9 mouse cellular contexts compared by ENCODE assay signal in the genomic region with DNA sequence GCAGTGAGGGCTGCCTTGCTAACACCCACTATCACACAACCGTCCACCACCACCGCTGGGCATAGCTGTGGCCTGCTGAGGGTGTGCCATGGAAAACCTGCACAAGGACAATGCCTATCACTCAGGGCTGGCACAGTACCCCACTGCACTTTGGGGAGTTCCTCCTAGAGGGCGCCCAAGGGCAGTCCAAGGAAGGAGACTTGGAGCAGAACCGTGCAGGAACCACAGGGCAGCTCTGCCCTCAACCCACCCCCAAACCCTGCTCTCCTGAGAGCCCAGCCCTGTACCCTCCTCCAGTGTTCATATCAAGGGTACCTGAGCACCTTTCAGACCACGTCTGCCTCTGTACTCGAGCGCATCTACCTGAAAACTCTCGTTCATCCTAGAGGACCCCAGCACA. TPM values are rescaled to one million over a fixed set of nuclear protein-coding genes. Genes with fewer than 3 reads are reported as not detected.
A peak's percentile ranks its signal among the peaks of the same experiment; 100 is the strongest.
DNase-seq lines count a peak whose midpoint lies in the region; ATAC-seq and TF ChIP-seq lines count a peak whose summit lies in the region.
"Had no signal": no experiment of that assay in that cellular context is flagged by ENCODE, and none has a peak within 500 bp of the region (broad histone marks: within the 10 kb centered on the region; RNA-seq: fewer than 3 reads in every experiment).

No protein-coding gene starts in this region.

- H3K9ac ChIP-seq in forebrain, embryonic 15.5 days (replicated peaks) = no peak overlapping the region
- no peak overlapping the region for H3K9ac ChIP-seq in heart, adult 2 months (ENCODE audit: low read depth, low read length)
- H3K9ac ChIP-seq in liver, postnatal 0 days (replicated peaks) = no peak overlapping the region
- H3K9ac ChIP-seq: heart, embryonic 15.5 days had no signal

- no peaks in the 10 kb centered on the region for H3K27me3 ChIP-seq in forebrain, embryonic 10.5 days (ENCODE audit: poor library complexity, severe bottlenecking)
- no peaks in the 10 kb centered on the region for H3K27me3 ChIP-seq in forebrain, embryonic 15.5 days
- H3K27me3 ChIP-seq in heart, adult 2 months (ENCODE audit: control insufficient read depth, insufficient read depth, low read length) = no peaks in the 10 kb centered on the region
- no peaks in the 10 kb centered on the region for H3K27me3 ChIP-seq in liver, postnatal 0 days (ENCODE audit: insufficient read depth, low read length)
- H3K27me3 ChIP-seq: heart, embryonic 15.5 days had no signal

- no peaks in the 10 kb centered on the region for H3K4me1 ChIP-seq in forebrain, embryonic 10.5 days
- H3K4me1 ChIP-seq in forebrain, embryonic 15.5 days = no peaks in the 10 kb centered on the region
- H3K4me1 ChIP-seq in heart, adult 2 months (ENCODE audit: control insufficient read depth, insufficient read depth, low read length) = no peaks in the 10 kb centered on the region
- no peaks in the 10 kb centered on the region for H3K4me1 ChIP-seq in liver, postnatal 0 days (ENCODE audit: insufficient read depth)
- H3K4me1 ChIP-seq: heart, embryonic 15.5 days had no signal

- peak; percentile 59 for TF ChIP-seq CTCF in heart, adult 2 months (IDR thresholded peaks at IDR 0.05)
- peak; percentile 65 for TF ChIP-seq CTCF in liver, postnatal 0 days (IDR thresholded peaks at IDR 0.05; ENCODE audit: low read depth)

- no peaks in the 10 kb centered on the region for H3K79me2 ChIP-seq in heart, adult 2 months (replicated peaks; ENCODE audit: control insufficient read depth, insufficient read depth, low read length)

- H3K9me3 ChIP-seq in forebrain, embryonic 10.5 days = no peaks in the 10 kb centered on the region
- H3K9me3 ChIP-seq in forebrain, embryonic 15.5 days = no peaks in the 10 kb centered on the region
- H3K9me3 ChIP-seq in liver, postnatal 0 days (ENCODE audit: low read length) = no peaks in the 10 kb centered on the region
- H3K9me3 ChIP-seq: heart, embryonic 15.5 days had no signal

- H3K36me3 ChIP-seq in forebrain, embryonic 10.5 days (replicated peaks) = no peaks in the 10 kb centered on the region
- H3K36me3 ChIP-seq in forebrain, embryonic 15.5 days = no peaks in the 10 kb centered on the region; the same call in 1 of the 2 replicates
- no peaks in the 10 kb centered on the region for H3K36me3 ChIP-seq in heart, adult 2 months (ENCODE audit: control insufficient read depth, insufficient read depth, low read length)
- H3K36me3 ChIP-seq in liver, postnatal 0 days (replicated peaks; ENCODE audit: insufficient read depth, low read length) = no peaks in the 10 kb centered on the region
- H3K36me3 ChIP-seq: heart, embryonic 15.5 days had no signal

- TF ChIP-seq EP300 in heart, adult 2 months (IDR thresholded peaks at IDR 0.05; ENCODE audit: insufficient read depth, low read depth, low read length) = no peak
- no peak for TF ChIP-seq EP300 in liver, postnatal 0 days (IDR thresholded peaks at IDR 0.05; ENCODE audit: low read depth)

- H3K27ac ChIP-seq in forebrain, embryonic 10.5 days = no peak overlapping the region
- H3K27ac ChIP-seq in forebrain, embryonic 15.5 days (replicated peaks) = no peak overlapping the region
- no peak overlapping the region for H3K27ac ChIP-seq in heart, adult 2 months
- H3K27ac ChIP-seq in liver, postnatal 0 days (ENCODE audit: low read depth) = no peak overlapping the region
- H3K27ac ChIP-seq: heart, embryonic 15.5 days had no signal

- 37% methylated on average over 8 of the region's 8 CpGs for WGBS in forebrain, embryonic 10.5 days
- WGBS in forebrain, embryonic 15.5 days = 47% methylated on average over 8 of the region's 8 CpGs
- 53% methylated on average over 8 of the region's 8 CpGs for WGBS in heart, adult 2 months
- WGBS in liver, postnatal 0 days (ENCODE audit: insufficient replicate concordance) = 44% methylated on average over 8 of the region's 8 CpGs

- intact Hi-C loops in heart, adult 2 months (cut with DNase I) = no loop called here

- no peak overlapping the region for H3K4me3 ChIP-seq in forebrain, embryonic 10.5 days
- H3K4me3 ChIP-seq in forebrain, embryonic 15.5 days = no peak overlapping the region
- H3K4me3 ChIP-seq in heart, adult 2 months = no peak overlapping the region
- H3K4me3 ChIP-seq in liver, postnatal 0 days (ENCODE audit: low read depth, low read length) = no peak overlapping the region
- H3K4me3 ChIP-seq: heart, embryonic 15.5 days had no signal

- no peak for TF ChIP-seq POLR2A in heart, adult 2 months (IDR thresholded peaks at IDR 0.05; ENCODE audit: insufficient read depth, low read depth, low read length)

- no peak overlapping the region for H3K4me2 ChIP-seq in forebrain, embryonic 15.5 days (replicated peaks)
- no peak overlapping the region for H3K4me2 ChIP-seq in liver, postnatal 0 days (ENCODE audit: low read depth, low read length)
- H3K4me2 ChIP-seq: heart, embryonic 15.5 days had no signal

- peak; percentile 22 for DNase-seq in forebrain, embryonic 10.5 days (ENCODE audit: extremely low spot score, low spot score)
- DNase-seq in MN1 (ENCODE audit: low spot score) = peak; percentile 53
- peak; percentile 80 for DNase-seq in cerebellum, adult 9-10 months
- DNase-seq in heart, adult 2 months = peak; percentile 40 to 61
- peak; percentile 70 for DNase-seq in kidney, postnatal 10 days
- peak; percentile 48 for DNase-seq in liver, postnatal 0 days
- peak; percentile 52 to 73 for DNase-seq in right cerebral cortex, postnatal 10 days (ENCODE audit: low spot score in 2 of 2)

- no peak; the same call in 1 of the 2 replicates for ATAC-seq in forebrain, embryonic 15.5 days (replicated peaks)
- ATAC-seq in liver, postnatal 0 days = no peak

RNA-seq across cellular contexts. Expression of a gene that starts 11.9 kb away (rescaled TPM):
- polyA plus RNA-seq in forebrain, embryonic 10.5 days (2016; fragmentation: Nextera tagmentation; extraction: Ambion mirVana) = 18.3 and 18.4 TPM in 2 replicates
- 26.2 TPM in 2 replicates for polyA plus RNA-seq in forebrain, embryonic 15.5 days (2015; fragmentation: Nextera tagmentation; extraction: Ambion mirVana)
- total RNA-seq in heart, adult 2 months (2021) = 10 to 100 TPM; 65.0 to 93.6 TPM
- polyA plus RNA-seq in heart, adult 2 months (2012; rRNA removed) = 110 and 129 TPM in 2 replicates
- 0.49 and 0.58 TPM in 2 replicates for polyA plus RNA-seq in liver, postnatal 0 days (2015; fragmentation: Nextera tagmentation; extraction: Ambion mirVana)

Comparison
In these comparisons a context has a peak if more than half of its experiments do, and no peak if none do; other contexts are left out.
1. DNase-seq: peak in every context shown above with its lines; median percentile 80 in cerebellum, adult 9-10 months; 70 in kidney, postnatal 10 days; 62 in right cerebral cortex, postnatal 10 days; 53 in MN1; 50 in heart, adult 2 months; 48 in liver, postnatal 0 days; 22 in forebrain, embryonic 10.5 days.
2. RNA of a gene that starts 11.9 kb away (polyA plus RNA-seq): 110 to 129 TPM in heart, adult 2 months, 26.2 TPM in forebrain, embryonic 15.5 days and 18.3 to 18.4 TPM in forebrain, embryonic 10.5 days; 0.49 to 0.58 TPM in liver, postnatal 0 days; every median in the first group is over 10 times any median in the second.